Mouse (Mus musculus) right cerebral cortex, postnatal 10 days (tissue): ENCODE measurements around the gene Lap3.
A peak's percentile ranks its signal among the peaks of the same experiment; 100 is the strongest.

Experiments used
- DNase-seq, 2 experiments: peaks; one replicate each; pipeline ENCODE4 v3.0.0; 2021; ENCODE audit warnings: low spot score in 2 of 2

Lap3 gene

GRCm38 (mm10) chr5:45493191-45494092 is at the start of gene Lap3:
Gene Lap3 (plus strand): TSS chr5:45493374.
- peak; percentile 98 for DNase-seq

GRCm38 (mm10) chr5:45444130-45444832 is 48.9 kb upstream of the Lap3 start:
- no peak for DNase-seq

- no peak for DNase-seq
These were observed 44.5 kb upstream of the Lap3 start for GRCm38 (mm10) chr5:45448676-45449075.

DNA sequence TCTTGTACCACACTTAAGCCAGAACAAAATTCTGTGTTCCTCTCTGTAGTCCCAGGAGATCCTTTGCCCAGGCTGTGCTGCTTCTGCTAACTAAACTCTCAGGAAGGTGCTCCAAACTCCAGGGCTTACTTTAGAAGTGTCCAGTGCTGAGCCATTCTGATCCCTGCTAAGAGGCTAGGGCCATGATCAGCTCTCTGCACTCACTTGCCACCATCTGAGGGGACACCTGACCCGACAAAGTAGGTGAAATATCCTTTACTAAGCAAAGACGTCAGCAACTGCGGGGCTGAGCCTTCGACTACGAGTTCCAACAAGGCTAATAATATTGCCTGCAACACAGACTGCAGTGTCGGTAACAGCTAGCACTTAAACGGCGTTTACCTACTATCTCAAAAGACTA is 44.0 kb upstream of the Lap3 start:
- no peak for DNase-seq

DNA sequence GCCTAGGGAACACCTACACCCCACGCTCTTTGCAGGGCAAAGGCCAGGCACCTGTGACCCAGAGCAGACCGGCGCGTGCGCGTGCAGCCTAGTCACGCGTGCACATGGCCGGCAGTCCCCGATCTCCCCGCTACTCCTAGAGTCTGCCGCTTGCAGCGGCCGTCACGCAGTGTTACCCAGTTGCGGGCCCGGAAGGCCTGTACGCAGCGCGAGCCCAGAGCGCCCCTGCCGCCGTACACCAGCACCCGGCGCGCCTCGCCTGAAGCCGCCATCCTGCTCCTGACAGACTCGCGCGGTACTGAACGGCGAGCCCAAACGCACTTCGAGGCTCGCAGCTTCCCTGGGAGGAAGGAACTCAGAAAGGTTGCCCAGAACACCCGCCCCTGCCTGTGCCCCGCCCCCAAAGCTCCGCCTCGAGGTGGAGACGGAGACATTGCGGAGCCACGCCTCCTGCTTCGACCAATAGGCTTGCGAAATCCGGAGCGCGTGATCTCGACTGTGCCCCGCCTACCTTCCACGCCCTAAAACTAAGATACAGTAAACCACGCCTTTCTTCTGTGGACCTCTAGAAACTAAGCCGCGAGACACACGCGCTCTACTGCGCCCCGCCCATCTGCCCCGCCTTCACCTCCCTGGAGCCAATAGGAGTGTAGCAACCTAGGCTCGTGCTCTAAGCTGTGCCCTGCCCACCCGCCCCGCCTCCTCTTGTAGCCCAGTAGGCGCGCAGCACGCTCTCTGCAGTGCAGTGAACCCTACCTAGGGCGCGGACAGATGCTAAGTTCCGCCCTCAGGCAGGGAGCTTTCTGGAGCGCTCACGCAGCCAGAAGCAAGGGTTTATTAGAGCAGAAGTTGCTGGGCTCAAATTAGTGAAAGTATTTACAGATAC is 43.1 kb upstream of the Lap3 start, which contains the start of gene Qdpr:
Gene Qdpr, minus strand, starts transcription at position 406 of the 886 bp plus-strand sequence.
- DNase-seq = peak; percentile 97 to 98

GRCm38 (mm10) chr5:45453451-45453850 is 39.7 kb upstream of the Lap3 start, which contains the start of gene Clrn2:
Gene Clrn2 (plus strand): TSS chr5:45453751.
- DNase-seq = no peak

GRCm38 (mm10) chr5:45454456-45454855 is 38.7 kb upstream of the Lap3 start:
- DNase-seq = no peak

DNA sequence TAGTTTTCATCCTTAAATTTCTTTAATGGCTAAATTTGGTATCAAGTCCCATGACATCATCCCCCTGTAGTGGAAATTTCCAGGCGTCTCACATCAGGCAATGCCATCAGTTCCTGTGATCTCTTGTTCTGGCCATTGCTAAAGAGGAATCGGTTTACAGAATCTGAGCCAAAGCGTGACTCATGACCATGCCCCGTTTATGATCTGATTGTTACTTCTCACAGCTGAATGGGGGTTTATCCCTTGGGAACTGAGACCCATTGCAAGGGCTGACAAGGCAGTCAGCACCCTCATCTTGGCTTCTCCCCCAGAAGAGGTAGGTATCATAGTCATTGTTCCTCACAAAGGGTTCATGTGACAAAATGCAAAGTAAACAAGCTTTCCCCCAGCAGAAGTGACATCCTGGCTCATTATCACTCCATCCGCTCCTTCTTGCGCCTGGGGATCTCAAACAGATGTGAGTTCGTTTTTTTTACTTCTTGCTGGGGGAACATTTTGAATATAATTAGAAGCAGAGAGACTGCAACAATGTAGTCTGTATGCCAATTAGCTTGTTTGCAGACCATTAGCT is 20.2 kb upstream of the Lap3 start:
- no peak for DNase-seq

- no peak for DNase-seq
These were observed 19.7 kb upstream of the Lap3 start for GRCm38 (mm10) chr5:45473521-45473920.

GRCm38 (mm10) chr5:45474215-45474614 is 19.0 kb upstream of the Lap3 start:
- peak; percentile 68 to 73 for DNase-seq

GRCm38 (mm10) chr5:45474758-45475157 is 18.4 kb upstream of the Lap3 start:
- no peak for DNase-seq

GRCm38 (mm10) chr5:45475771-45476170 is 17.4 kb upstream of the Lap3 start:
- DNase-seq = no peak

- DNase-seq = no peak
These were observed 16.9 kb upstream of the Lap3 start for GRCm38 (mm10) chr5:45476288-45476687.

DNA sequence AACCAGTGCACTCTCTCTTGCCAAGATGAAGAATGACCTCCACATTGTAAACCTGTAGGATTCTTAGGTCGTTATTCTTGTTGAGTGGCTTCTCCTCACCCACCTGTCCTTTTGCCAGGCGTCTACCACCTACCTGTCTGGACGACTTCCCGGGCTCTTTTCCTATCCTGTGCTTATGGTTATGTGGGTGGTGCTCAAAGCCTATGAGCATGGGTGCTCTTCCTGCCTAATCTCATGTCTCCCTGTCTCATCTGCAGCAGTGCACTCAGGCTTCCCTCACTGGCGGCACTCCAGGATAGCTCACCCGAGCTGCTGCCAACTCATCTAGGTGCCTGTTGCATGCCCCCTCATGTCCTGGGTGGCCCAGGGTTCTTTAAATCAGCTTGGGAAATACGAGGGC is 15.6 kb upstream of the Lap3 start:
- no peak for DNase-seq

- DNase-seq = no peak
These were observed 13.1 kb upstream of the Lap3 start for GRCm38 (mm10) chr5:45480066-45480465.

- DNase-seq = no peak
These were observed 12.0 kb upstream of the Lap3 start for GRCm38 (mm10) chr5:45481125-45481524.

DNA sequence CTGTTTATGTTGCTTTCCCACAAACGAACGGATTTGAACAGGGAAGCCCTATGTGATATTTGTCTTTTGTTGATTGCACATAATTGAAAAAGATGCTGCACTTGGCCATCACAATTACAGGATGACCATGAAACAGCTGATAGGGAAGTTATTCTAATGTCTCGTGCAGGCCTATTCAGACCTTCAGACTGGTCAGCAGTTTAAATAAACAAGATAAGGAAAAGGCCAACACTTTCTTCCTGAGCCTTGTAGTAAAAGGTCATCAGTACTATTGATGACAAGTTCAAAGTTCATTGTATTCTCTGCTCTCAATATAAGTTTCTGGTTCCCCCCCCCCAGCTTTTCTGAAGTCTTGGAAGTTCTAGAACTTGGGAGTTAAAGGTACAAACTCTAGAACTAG is 10.6 kb upstream of the Lap3 start:
- no peak for DNase-seq

DNA sequence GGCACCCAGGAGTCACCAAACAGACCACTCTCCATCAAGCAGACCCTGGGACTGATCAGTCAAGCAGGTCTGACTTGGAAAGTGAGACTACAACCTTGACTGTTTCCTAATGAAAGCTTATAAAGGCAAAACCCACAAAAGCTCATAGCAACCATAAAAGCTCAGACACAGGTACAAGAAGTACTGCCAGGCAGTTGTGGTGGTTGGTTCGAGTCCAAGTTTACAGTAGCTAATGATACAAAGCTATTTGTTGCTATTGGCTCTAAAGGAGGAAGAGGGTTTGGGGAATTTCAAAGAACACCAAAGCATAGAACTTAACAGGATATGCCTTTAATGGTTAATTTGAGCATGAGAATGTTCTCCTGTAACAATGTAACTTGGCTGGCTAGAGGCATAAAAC is 9.5 kb upstream of the Lap3 start:
- no peak for DNase-seq

DNA sequence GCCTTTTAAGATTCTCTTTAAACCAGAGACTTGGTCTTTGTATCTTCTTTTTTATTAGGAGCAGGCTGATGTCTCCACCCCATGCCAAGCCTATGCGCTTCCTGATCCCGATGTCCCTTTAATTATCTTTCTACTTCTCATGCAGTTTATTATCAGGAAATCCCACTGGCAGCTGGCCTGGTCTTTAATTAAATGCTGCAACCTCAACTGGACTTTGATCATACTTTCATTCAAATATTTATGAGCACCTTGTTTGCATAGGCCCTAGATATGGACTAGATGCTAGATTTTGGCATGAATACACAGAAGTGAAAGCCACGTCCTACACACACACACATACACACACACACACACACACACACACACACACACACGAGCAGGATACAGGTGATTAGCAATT is 1.4 kb upstream of the Lap3 start:
- no peak for DNase-seq

DNA sequence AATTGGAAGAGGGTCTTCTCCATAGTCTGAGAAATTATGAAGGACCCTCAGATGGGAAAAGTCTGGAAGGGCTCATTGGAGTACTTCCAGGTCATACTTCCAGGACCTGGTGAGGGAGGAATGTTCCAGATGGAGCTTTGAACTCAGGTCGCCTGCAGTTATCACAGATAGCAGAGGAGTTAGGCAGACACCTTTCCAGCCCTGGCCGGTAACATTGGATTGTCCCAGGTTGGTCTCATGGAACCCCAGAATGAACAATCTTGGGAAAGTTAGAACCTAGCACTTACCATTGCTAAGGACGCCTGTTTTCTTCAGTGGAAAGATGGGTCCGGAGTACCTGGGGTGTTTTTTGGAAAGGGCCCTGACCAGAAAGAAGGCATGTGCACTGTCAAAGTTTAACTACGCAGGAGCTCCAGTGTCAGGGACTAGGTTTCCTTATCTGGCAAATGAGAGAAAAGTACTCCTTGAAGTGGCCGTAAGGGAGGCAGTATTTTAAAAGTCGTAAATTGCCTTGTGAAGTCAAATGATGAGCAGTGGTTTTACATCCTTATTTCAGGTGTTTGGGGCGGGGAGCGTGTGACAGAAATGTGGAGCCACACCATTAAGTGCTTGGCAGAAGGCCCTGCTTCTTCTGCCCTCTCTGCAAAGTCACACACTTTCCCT is 1.1 kb downstream of the Lap3 start:
- no peak for DNase-seq

GRCm38 (mm10) chr5:45495429-45495975 is 2.3 kb downstream of the Lap3 start:
- no peak for DNase-seq
